Mouse (Mus musculus) ES-Bruce4 (cell line): ENCODE data around the gene Olfr805. TPM values are rescaled to one million over a fixed set of nuclear protein-coding genes. Genes with fewer than 3 reads are reported as not detected.

Source experiments
- H3K27ac ChIP-seq: 2 replicates; pipeline ENCODE4 v1.5.1; 2012; ENCODE audit warnings: low read length, inconsistent platforms; ENCODE audit not compliant: insufficient read depth
- H3K27me3 ChIP-seq: 2 replicates; pipeline ENCODE4 v1.6.1; 2012; ENCODE audit warnings: mild to moderate bottlenecking, low read length, inconsistent platforms; ENCODE audit not compliant: control insufficient read depth, poor library complexity, insufficient read depth, severe bottlenecking
- H3K36me3 ChIP-seq: 2 replicates; pipeline ENCODE4 v1.6.1; 2012; ENCODE audit warnings: inconsistent platforms, mild to moderate bottlenecking, low read length, moderate library complexity; ENCODE audit not compliant: control insufficient read depth, poor library complexity, insufficient read depth, severe bottlenecking
- H3K4me1 ChIP-seq: one replicate; pipeline ENCODE4 v1.8.1; 2011; ENCODE audit warnings: low read length; ENCODE audit not compliant: control insufficient read depth, insufficient read depth
- H3K4me3 ChIP-seq: 2 replicates; pipeline ENCODE4 v1.5.1; 2011; ENCODE audit warnings: low read depth, mild to moderate bottlenecking, low read length
- H3K9ac ChIP-seq: 2 replicates; pipeline ENCODE4 v1.6.1; 2012; ENCODE audit warnings: low read depth, mild to moderate bottlenecking, inconsistent platforms; ENCODE audit not compliant: poor library complexity, severe bottlenecking
- H3K9me3 ChIP-seq: replicated peaks from 2 replicates; pipeline ENCODE4 v1.6.1; 2012; ENCODE audit warnings: mild to moderate bottlenecking, low read length, inconsistent platforms; ENCODE audit not compliant: control insufficient read depth, poor library complexity, insufficient read depth, severe bottlenecking
- CTCF ChIP-seq: IDR thresholded peaks from one replicate; pipeline ENCODE4 v1.8.1; 2011; ENCODE audit warnings: low read depth, low read length
- EP300 ChIP-seq: IDR thresholded peaks from 2 replicates; pipeline ENCODE4 v1.6.1; 2011; ENCODE audit warnings: low read depth, low read length; ENCODE audit not compliant: insufficient read depth
- POLR2A ChIP-seq: IDR thresholded peaks from one replicate; pipeline ENCODE4 v1.8.1; 2011; ENCODE audit warnings: low read length; ENCODE audit not compliant: insufficient read depth
- polyA plus RNA-seq: library from polyadenylated mRNA; stranded (reverse); fragments of >200 nt; gene quantifications from 2 replicates; pipeline ENCODE4 v1.2.4, GENCODE M21; 2011; ENCODE audit warnings: low read depth; ENCODE audit not compliant: missing spikeins, insufficient read depth, insufficient read length

Olfr805 gene
- not detected in 2 replicates for polyA plus RNA-seq

- Histone ChIP-seq H3K36me3 (no peaks in the 10 kb centered on the region), H3K4me1 (no peaks in the 10 kb centered on the region), H3K27me3 (no peaks in the 10 kb centered on the region), H3K27ac (no peak within 1 kb of the TSS), H3K9ac (no peak within 1 kb of the TSS), H3K9me3 (no peaks in the 10 kb centered on the region), H3K4me3 (no peak within 1 kb of the TSS)
- TF ChIP-seq POLR2A (no peak), CTCF (no peak)
Measured at GRCm38 (mm10) chr10:129729275-129729674, at the start of gene Olfr805. Gene Olfr805 (minus strand): TSS chr10:129729375.

- H3K9ac ChIP-seq, result no peak overlapping the region
Measured at GRCm38 (mm10) chr10:129778123-129778522, 48.9 kb upstream of the Olfr805 start.

DNA sequence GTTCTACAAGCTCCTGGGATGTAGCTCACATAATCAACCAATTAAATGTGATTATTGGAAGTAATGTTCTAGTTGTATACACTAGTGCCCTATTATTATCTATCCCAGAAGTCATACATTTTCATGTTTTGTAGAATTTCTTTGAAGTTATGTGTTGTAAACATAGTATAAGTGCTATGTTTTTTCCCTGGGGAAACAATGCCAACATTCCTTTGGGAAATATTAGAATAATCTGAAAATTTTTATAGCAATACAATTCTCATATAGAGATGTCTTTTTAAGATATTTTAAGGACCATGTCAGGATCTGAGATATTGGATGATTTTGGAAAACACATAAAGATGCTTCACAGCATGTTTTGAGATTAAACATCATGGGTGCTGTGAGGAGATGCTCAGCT is 45.2 kb upstream of the Olfr805 start, which contains the start of gene Olfr809:
Gene Olfr809, plus strand, starts transcription at position 301 of the 400 bp plus-strand sequence.
- Histone ChIP-seq H3K27me3 (no peaks in the 10 kb centered on the region), H3K4me1 (no peaks in the 10 kb centered on the region), H3K27ac (no peak within 1 kb of the TSS), H3K9ac (no peak within 1 kb of the TSS), H3K36me3 (no peaks in the 10 kb centered on the region), H3K4me3 (no peak within 1 kb of the TSS), H3K9me3 (no peaks in the 10 kb centered on the region)
- no peak for TF ChIP-seq EP300
- TF ChIP-seq CTCF, result no peak
- TF ChIP-seq POLR2A, result no peak

More at GRCm38 (mm10) chr10:129778123-129778522, 48.9 kb upstream of the Olfr805 start:
- Histone ChIP-seq H3K4me1 (no peaks in the 10 kb centered on the region), H3K27ac (no peak overlapping the region), H3K4me3 (no peak overlapping the region), H3K36me3 (no peaks in the 10 kb centered on the region), H3K27me3 (no peaks in the 10 kb centered on the region), H3K9me3 (no peaks in the 10 kb centered on the region)
- TF ChIP-seq CTCF (no peak), EP300 (no peak), POLR2A (no peak)

DNA sequence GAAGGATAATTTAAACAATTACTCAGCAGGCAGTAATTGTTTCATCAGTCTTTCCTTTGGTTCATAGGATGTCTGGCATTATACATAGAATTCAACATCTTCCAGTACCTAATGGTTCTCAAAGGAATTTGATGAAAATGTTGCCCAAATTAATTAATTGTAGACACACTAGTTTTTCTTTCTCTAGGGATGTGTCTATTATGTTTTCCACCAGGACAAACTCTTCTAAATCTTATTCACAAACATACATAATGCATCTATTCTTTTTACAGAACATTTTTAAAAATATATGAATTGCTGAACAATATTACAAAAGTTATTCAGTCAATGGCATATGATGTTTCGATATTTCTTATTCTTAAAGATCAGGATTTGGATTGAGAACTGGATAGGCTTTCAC is 36.0 kb upstream of the Olfr805 start, which contains the start of gene Olfr808:
Gene Olfr808, plus strand, starts transcription at position 301 of the 400 bp plus-strand sequence.
- no peak for TF ChIP-seq EP300
- TF ChIP-seq POLR2A, result no peak
- no peak for TF ChIP-seq CTCF
- no peak within 1 kb of the TSS for H3K9ac ChIP-seq
- no peak within 1 kb of the TSS for H3K4me3 ChIP-seq
- H3K36me3 ChIP-seq, result no peaks in the 10 kb centered on the region
- no peaks in the 10 kb centered on the region for H3K27me3 ChIP-seq
- no peaks in the 10 kb centered on the region for H3K9me3 ChIP-seq
- no peak within 1 kb of the TSS for H3K27ac ChIP-seq
- H3K4me1 ChIP-seq, result no peaks in the 10 kb centered on the region

DNA sequence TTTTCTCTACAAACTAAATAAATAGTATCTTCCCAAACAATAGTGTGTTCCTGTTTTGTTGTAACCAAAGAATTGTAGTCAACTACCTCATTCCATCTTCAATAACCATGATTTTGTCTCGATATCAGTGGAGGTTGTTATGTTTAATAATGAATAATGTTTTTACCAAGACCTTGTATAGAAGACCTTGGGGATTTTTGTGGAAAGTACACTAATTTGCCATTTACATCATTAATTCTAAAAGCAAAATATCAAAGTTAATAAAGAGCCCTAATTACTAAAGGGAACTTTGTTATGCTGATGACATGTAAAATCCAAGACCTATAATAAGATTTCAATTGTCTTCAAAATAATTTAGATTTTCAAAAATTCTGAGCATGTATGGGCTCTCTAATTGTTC is 28.5 kb upstream of the Olfr805 start, which contains the start of gene Olfr807:
Gene Olfr807, minus strand, starts transcription at position 101 of the 400 bp plus-strand sequence.
- Histone ChIP-seq H3K4me3 (no peak within 1 kb of the TSS), H3K9me3 (no peaks in the 10 kb centered on the region), H3K27ac (no peak within 1 kb of the TSS), H3K9ac (no peak within 1 kb of the TSS), H3K36me3 (no peaks in the 10 kb centered on the region), H3K4me1 (no peaks in the 10 kb centered on the region), H3K27me3 (no peaks in the 10 kb centered on the region)
- TF ChIP-seq POLR2A (no peak), CTCF (no peak)

- H3K4me1 ChIP-seq, result no peaks in the 10 kb centered on the region
- H3K9ac ChIP-seq, result no peak within 1 kb of the TSS
- no peaks in the 10 kb centered on the region for H3K36me3 ChIP-seq
- no peaks in the 10 kb centered on the region for H3K9me3 ChIP-seq
- no peaks in the 10 kb centered on the region for H3K27me3 ChIP-seq
- no peak within 1 kb of the TSS for H3K27ac ChIP-seq
- no peak for TF ChIP-seq EP300
- TF ChIP-seq CTCF, result no peak
- TF ChIP-seq POLR2A, result no peak
- H3K4me3 ChIP-seq, result no peak within 1 kb of the TSS
Measured at GRCm38 (mm10) chr10:129741821-129742220, 12.6 kb upstream of the Olfr805 start, which contains the start of gene Olfr806. Gene Olfr806 (minus strand): TSS chr10:129741921.
